Mouse (Mus musculus): ENCODE measurements at regions not wholly inside any gene's neighbourhood (a gene's known extent, or its start where the extent isn't known, plus 50 kb on each side); places are given as distances from the start of the nearest gene placed in this dataset.

DNA sequence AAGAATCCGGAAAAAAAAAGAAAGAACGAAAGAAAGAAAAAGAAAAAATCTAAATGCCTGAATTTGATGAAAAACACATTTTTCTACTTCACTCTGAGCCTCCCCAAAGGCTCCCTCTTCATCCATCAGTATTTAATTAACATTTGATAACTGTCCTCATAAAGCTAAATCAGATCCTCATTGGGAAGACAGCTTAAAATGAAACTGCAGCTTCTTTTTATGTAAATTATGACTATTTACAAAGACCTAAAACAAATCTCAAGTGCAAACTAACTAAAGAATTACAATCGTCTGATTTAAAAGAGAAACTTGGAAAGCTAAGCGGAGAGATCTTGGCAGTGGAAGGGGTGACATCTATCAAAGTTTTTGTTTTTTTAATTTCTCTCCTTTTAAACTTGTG lies 481.4 kb upstream of the Intu start:
- TF ChIP-seq CTCF (IDR thresholded peaks at IDR 0.05; ENCODE audit: borderline replicate concordance, insufficient read depth, low read length) (no peak), POLR2A (IDR thresholded peaks at IDR 0.05; ENCODE audit: low read depth, low read length) (no peak)
